Mouse (Mus musculus) CH12.LX (cell line): ENCODE data around the gene Krt84. TPM values are rescaled to one million over a fixed set of nuclear protein-coding genes. Genes with fewer than 3 reads are reported as not detected.

Experiments
- DNase-seq: peaks from one replicate; pipeline ENCODE4 v3.0.0-alpha.2; 2013; ENCODE audit errors: extremely low read depth
- H3K27ac ChIP-seq: 2 replicates; pipeline ENCODE4 v1.5.1; 2012; ENCODE audit warnings: low read depth, mild to moderate bottlenecking, control low read depth, moderate library complexity; ENCODE audit not compliant: insufficient read depth
- H3K27me3 ChIP-seq: replicated peaks from 2 replicates; pipeline ENCODE3; 2012; ENCODE audit warnings: inconsistent platforms
- H3K36me3 ChIP-seq, 2 experiments: replicated peaks in 1 of 2; 2 replicates each; pipeline versions ENCODE3 to v1.6.1; 2012; ENCODE audit warnings: inconsistent platforms in 1 of 2, low read length in 1 of 2, mild to moderate bottlenecking in 1 of 2, mixed read lengths in 1 of 2, moderate library complexity in 1 of 2; ENCODE audit not compliant: control insufficient read depth in 1 of 2, insufficient read depth in 1 of 2
- H3K4me1 ChIP-seq, 2 experiments: 2 replicates each; pipeline ENCODE4 v1.6.1; 2012; ENCODE audit warnings: inconsistent platforms in 1 of 2, moderate library complexity in 1 of 2; ENCODE audit not compliant: insufficient read depth in 2 of 2, control insufficient read depth in 1 of 2
- H3K4me2 ChIP-seq: 2 replicates; pipeline ENCODE4 v1.6.1; 2012; ENCODE audit warnings: low read depth, mild to moderate bottlenecking, control low read depth; ENCODE audit not compliant: poor library complexity, insufficient read depth, severe bottlenecking
- H3K4me3 ChIP-seq, 3 experiments: fragments of 150-350 bp in 1 of 3; sonication (generic) in 1 of 3; replicated peaks in 1 of 3; 2 replicates each; pipeline versions ENCODE3 to v1.5.1; 2011 to 2012; ENCODE audit warnings: low read depth in 2 of 3, low read length in 2 of 3, mild to moderate bottlenecking in 2 of 3, moderate library complexity in 2 of 3, control low read depth in 1 of 3, improper control_type of control experiment in 1 of 3, inconsistent platforms in 1 of 3, mixed read lengths in 1 of 3; ENCODE audit not compliant: poor library complexity in 1 of 3
- H3K79me2 ChIP-seq: replicated peaks from 2 replicates; pipeline ENCODE4 v1.6.1; 2012; ENCODE audit warnings: mild to moderate bottlenecking, moderate library complexity; ENCODE audit not compliant: control insufficient read depth, poor library complexity, insufficient read depth, severe bottlenecking; ENCODE audit errors: extremely low read depth
- H3K9ac ChIP-seq: 2 replicates; pipeline ENCODE4 v1.6.1; 2012; ENCODE audit warnings: low read depth, mild to moderate bottlenecking, control low read depth, moderate library complexity; ENCODE audit not compliant: insufficient read depth
- H3K9me3 ChIP-seq: replicated peaks from 2 replicates; pipeline ENCODE3; 2012; ENCODE audit warnings: low read length, inconsistent platforms, mixed read lengths
- BHLHE40 ChIP-seq: IDR thresholded peaks from 2 replicates; pipeline ENCODE4 v1.6.1; 2011; ENCODE audit warnings: mild to moderate bottlenecking, low read depth, low read length, improper control_type of control experiment
- CHD2 ChIP-seq: IDR thresholded peaks from 2 replicates; pipeline ENCODE4 v1.6.1; 2011; ENCODE audit warnings: low read length, improper control_type of control experiment
- ELF1 ChIP-seq: IDR thresholded peaks from 2 replicates; pipeline ENCODE4 v1.6.1; 2014; ENCODE audit warnings: low read depth, mild to moderate bottlenecking, inconsistent platforms, low read length, improper control_type of control experiment
- EP300 ChIP-seq: IDR thresholded peaks from 2 replicates; pipeline ENCODE4 v1.6.1; 2011; ENCODE audit warnings: low read length, improper control_type of control experiment
- ETS1 ChIP-seq: conservative IDR thresholded peaks from 2 replicates; pipeline ENCODE4 v1.6.1; 2012; ENCODE audit warnings: low read depth, mild to moderate bottlenecking, inconsistent platforms, low read length, improper control_type of control experiment, moderate library complexity
- JUN ChIP-seq: IDR thresholded peaks from 2 replicates; pipeline ENCODE4 v1.6.1; 2011; ENCODE audit warnings: low read depth, mild to moderate bottlenecking, low read length, improper control_type of control experiment, moderate library complexity; ENCODE audit not compliant: insufficient read depth
- JUND ChIP-seq: conservative IDR thresholded peaks from 2 replicates; pipeline ENCODE4 v1.6.1; 2011; ENCODE audit warnings: low read depth, low read length, improper control_type of control experiment
- KAT2A ChIP-seq: IDR thresholded peaks from 2 replicates; pipeline ENCODE4 v1.6.1; 2012; ENCODE audit warnings: low read length, improper control_type of control experiment, inconsistent platforms; ENCODE audit not compliant: insufficient replicate concordance
- MAFK ChIP-seq: IDR thresholded peaks from 2 replicates; pipeline ENCODE4 v1.6.1; 2011; ENCODE audit warnings: low read length, improper control_type of control experiment; ENCODE audit not compliant: insufficient replicate concordance
- MAX ChIP-seq: IDR thresholded peaks from 2 replicates; pipeline ENCODE4 v1.6.1; 2011; ENCODE audit warnings: low read length, improper control_type of control experiment
- MAZ ChIP-seq: IDR thresholded peaks from 2 replicates; pipeline ENCODE4 v1.6.1; 2012; ENCODE audit warnings: low read depth, mild to moderate bottlenecking, inconsistent platforms, low read length, improper control_type of control experiment, moderate library complexity
- MEF2A ChIP-seq: IDR thresholded peaks from 2 replicates; pipeline ENCODE4 v1.6.1; 2014; ENCODE audit warnings: low read depth, mild to moderate bottlenecking, inconsistent platforms, low read length, improper control_type of control experiment, borderline replicate concordance
- NELFE ChIP-seq: IDR thresholded peaks from 2 replicates; pipeline ENCODE4 v1.6.1; 2011; ENCODE audit warnings: low read depth, low read length, improper control_type of control experiment
- NRF1 ChIP-seq: IDR thresholded peaks from 2 replicates; pipeline ENCODE4 v1.6.1; 2014; ENCODE audit warnings: low read depth, mild to moderate bottlenecking, inconsistent platforms, low read length, improper control_type of control experiment, moderate library complexity
- POLR2A ChIP-seq: IDR thresholded peaks from 2 replicates; pipeline ENCODE4 v1.6.1; 2011; ENCODE audit warnings: low read depth, mild to moderate bottlenecking, improper control_type of control experiment, low read length
- RCOR1 ChIP-seq: conservative IDR thresholded peaks from 2 replicates; pipeline ENCODE4 v1.6.1; 2012; ENCODE audit warnings: low read depth, mild to moderate bottlenecking, inconsistent platforms, low read length, improper control_type of control experiment
- SIN3A ChIP-seq: IDR thresholded peaks from 2 replicates; pipeline ENCODE4 v1.6.1; 2012; ENCODE audit warnings: low read length, improper control_type of control experiment, inconsistent platforms
- SMC3 ChIP-seq: IDR thresholded peaks from 2 replicates; pipeline ENCODE4 v1.6.1; 2011; ENCODE audit warnings: low read depth, low read length, improper control_type of control experiment
- TBP ChIP-seq: conservative IDR thresholded peaks from 2 replicates; pipeline ENCODE4 v1.6.1; 2011; ENCODE audit warnings: low read depth, low read length, improper control_type of control experiment
- TCF12 ChIP-seq: IDR thresholded peaks from 2 replicates; pipeline ENCODE4 v1.6.1; 2014; ENCODE audit warnings: low read depth, mild to moderate bottlenecking, inconsistent platforms, low read length, improper control_type of control experiment
- UBTF ChIP-seq: IDR thresholded peaks from 2 replicates; pipeline ENCODE4 v1.6.1; 2012; ENCODE audit warnings: low read depth, mild to moderate bottlenecking, inconsistent platforms, low read length, improper control_type of control experiment, moderate library complexity
- USF1 ChIP-seq: IDR thresholded peaks from 2 replicates; pipeline ENCODE4 v1.6.1; 2014; ENCODE audit warnings: low read depth, mild to moderate bottlenecking, inconsistent platforms, low read length, improper control_type of control experiment
- USF2 ChIP-seq: conservative IDR thresholded peaks from 2 replicates; pipeline ENCODE4 v1.6.1; 2011; ENCODE audit warnings: low read depth, low read length, improper control_type of control experiment
- ZKSCAN1 ChIP-seq: IDR thresholded peaks from 2 replicates; pipeline ENCODE4 v1.6.1; 2012; ENCODE audit warnings: low read depth, inconsistent platforms, low read length, improper control_type of control experiment, borderline replicate concordance
- dilution Hi-C: fragments of 300-500 bp; cut with MboI; formaldehyde crosslinking; loops from 2 replicates; pipeline ENCODE4 v1.14.3; 2020; ENCODE audit warnings: low sequenced_read_pairs; ENCODE audit not compliant: extremely low pct_unique_long_range_greater_than_20kb, extremely low pct_ligation_motif_present
- in situ Hi-C: fragments of 300-500 bp; cut with MboI; formaldehyde crosslinking; loops from 3 replicates; pipeline ENCODE4 v1.14.3; 2019; ENCODE audit warnings: low sequenced_read_pairs, low pct_ligation_motif_present, low pct_unique_long_range_greater_than_20kb, mixed read lengths
- polyA plus RNA-seq: library from polyadenylated mRNA; unstranded; fragments of >175 nt; gene quantifications from 2 replicates; pipeline ENCODE4 v1.2.1, GENCODE M21; 2012; ENCODE audit warnings: low read depth; ENCODE audit not compliant: insufficient read length
- total RNA-seq, 2 experiments: library from RNA; depleted of rRNA; stranded (reverse); fragments of 300-350 nt in 1 of 2; fragments of >200 nt in 1 of 2; gene quantifications; 2 replicates each; pipeline ENCODE4 v1.2.3; 2012 to 2014

The Krt84 gene
- total and polyA plus RNA-seq, 3 experiments, result not detected

DNA sequence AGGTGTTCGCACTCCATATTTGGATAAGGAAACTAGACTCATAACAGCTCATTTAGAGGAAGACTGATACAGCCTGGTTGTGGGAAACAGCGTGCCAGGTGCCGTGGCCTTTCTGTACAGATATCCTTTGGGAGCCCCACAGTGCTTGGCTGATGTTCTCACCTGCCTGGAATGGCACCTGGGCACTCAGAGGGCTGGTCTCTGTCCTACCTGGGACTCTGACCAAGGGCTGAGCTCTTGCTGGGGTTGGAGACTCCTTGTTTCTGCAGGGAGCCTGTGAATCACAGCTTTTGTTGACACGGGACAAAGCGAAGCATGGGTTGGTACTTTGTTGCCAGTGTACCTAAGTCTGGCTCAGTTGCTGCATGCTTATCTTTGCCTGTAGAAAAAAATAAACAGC, 42.9 kb upstream of the Krt84 start:
- Histone ChIP-seq H3K4me2 (no peak overlapping the region), H3K9ac (no peak overlapping the region), H3K4me1 (0 out of 4 replicates have a peak, but pooled peaks cover 0 to 3% of the 10 kb centered on the region in 2 experiments), H3K79me2 (no peaks in the 10 kb centered on the region), H3K9me3 (no peaks in the 10 kb centered on the region), H3K4me3 (no peak overlapping the region)
- TF ChIP-seq NELFE (no peak), SMC3 (no peak), POLR2A (no peak), KAT2A (no peak), TBP (no peak), MEF2A (no peak), ETS1 (no peak), ZKSCAN1 (no peak)
- TF ChIP-seq, all 38 proteins: peak for 0
- dilution Hi-C loops (no loop called here), in situ Hi-C loops (no loop called here)
- Histone ChIP-seq H3K27ac (no peak overlapping the region), H3K27me3 (peaks cover 72% of the 10 kb centered on the region), H3K36me3 (no peaks in the 10 kb centered on the region)
- no peak for DNase-seq

GRCm38 (mm10) chr15:101573796-101574345, 41.3 kb upstream of the Krt84 start, which contains the start of gene Krt75:
TSS of gene Krt75 (minus strand) at chr15:101573904.
- no peak within 1 kb of the TSS for H3K27ac ChIP-seq
- TF ChIP-seq POLR2A (no peak), CHD2 (no peak), JUND (no peak), ZKSCAN1 (no peak), BHLHE40 (no peak), MAFK (no peak), USF2 (no peak), USF1 (no peak), TBP (no peak), UBTF (no peak), EP300 (no peak), MAX (no peak), MAZ (no peak), MEF2A (no peak), TCF12 (no peak), RCOR1 (no peak), JUN (no peak), ELF1 (no peak), SIN3A (no peak), NRF1 (no peak)
- TF ChIP-seq, all 38 proteins: peak for 0
- Histone ChIP-seq H3K9ac (no peak within 1 kb of the TSS), H3K79me2 (no peaks in the 10 kb centered on the region), H3K4me1 (0 out of 4 replicates have a peak, but pooled peaks cover 0 to 3% of the 10 kb centered on the region in 2 experiments), H3K4me3 (no peak within 1 kb of the TSS), H3K9me3 (no peaks in the 10 kb centered on the region), H3K27me3 (peaks cover 74% of the 10 kb centered on the region), H3K36me3 (no peaks in the 10 kb centered on the region), H3K4me2 (no peak within 1 kb of the TSS)
- DNase-seq, result no peak
- in situ Hi-C loops (no loop called here), dilution Hi-C loops (no loop called here)
